ENCODE assay signal across 8 mouse cellular contexts in the genomic region with DNA sequence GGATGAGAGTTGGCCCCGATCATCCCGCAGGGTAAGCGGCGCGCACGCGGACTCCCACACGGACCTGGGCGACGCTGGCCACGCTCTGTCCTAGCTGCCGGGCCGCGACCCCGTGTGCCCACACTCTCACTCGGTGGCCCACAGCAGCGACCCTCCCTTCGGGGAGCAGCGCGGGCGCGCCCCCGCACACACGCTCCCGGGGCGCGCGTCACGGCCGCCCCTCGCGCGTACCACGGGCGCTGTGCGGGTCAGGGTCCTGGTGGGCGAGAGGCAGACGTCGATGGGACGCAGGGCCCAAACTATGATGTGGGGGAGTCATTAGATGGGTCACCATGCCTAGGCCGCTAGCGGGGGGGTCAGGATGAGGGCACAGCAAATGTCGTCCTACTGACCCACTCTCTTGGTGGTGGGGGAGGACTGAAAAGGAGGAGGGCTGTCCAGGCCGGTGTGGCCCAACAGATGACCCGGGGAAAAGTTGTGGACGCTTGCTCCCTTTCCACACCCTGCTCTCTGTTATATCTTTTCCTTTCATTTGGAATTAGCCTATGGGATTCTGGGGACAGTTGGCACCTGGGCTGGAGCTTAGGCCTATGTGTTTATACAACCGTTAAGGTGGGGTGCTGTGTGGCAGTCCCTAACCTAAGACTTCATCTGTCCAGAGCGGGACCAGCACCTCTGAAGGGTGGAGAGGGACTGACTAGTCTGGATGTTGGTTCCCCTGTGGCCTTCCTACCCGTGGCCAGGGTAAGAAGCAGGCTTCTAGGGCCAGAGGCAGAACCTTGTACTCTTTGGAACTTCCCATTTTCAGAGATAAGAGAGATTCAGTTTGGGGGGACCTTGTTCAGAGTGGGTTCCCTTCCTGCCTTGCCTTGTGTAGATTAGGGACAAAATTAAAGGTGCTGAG. TPM values are rescaled to one million over a fixed set of nuclear protein-coding genes. Genes with fewer than 3 reads are reported as not detected.
A peak's percentile ranks its signal among the peaks of the same experiment; 100 is the strongest.
DNase-seq lines count a peak whose midpoint lies in the region; ATAC-seq lines count a peak whose summit lies in the region.

No protein-coding gene starts in this region.

- DNase-seq in layer of hippocampus, postnatal 10 days (ENCODE audit: low spot score in 2 of 2) = peak; percentile 41 to 63
- DNase-seq in layer of hippocampus, adult 11-12 months (ENCODE audit: low spot score) = no peak
- DNase-seq in R1 (ENCODE audit: low read depth, low spot score) = peak; percentile 31
- peak; percentile 93 for DNase-seq in midbrain, embryonic 11.5 days (ENCODE audit: low spot score, missing footprints)
- no peak for DNase-seq in right cerebral cortex, postnatal 25 days

- H3K4me3 ChIP-seq in erythroblast, embryonic 14.5 days (replicated peaks) = peak overlapping the region; percentile 86
- H3K4me3 ChIP-seq in intestine, embryonic 15.5 days (replicated peaks) = peak overlapping the region; percentile 86
- peak overlapping the region; percentile 77 for H3K4me3 ChIP-seq in midbrain, embryonic 11.5 days (ENCODE audit: low read depth, low read length)

- peak overlapping the region; percentile 89 for H3K4me2 ChIP-seq in intestine, embryonic 15.5 days (replicated peaks)
- H3K4me2 ChIP-seq in midbrain, embryonic 11.5 days = peak overlapping the region; percentile 87

- peak overlapping the region; percentile 73 for H3K27ac ChIP-seq in intestine, embryonic 15.5 days
- H3K27ac ChIP-seq in midbrain, embryonic 11.5 days (ENCODE audit: low read depth, low read length) = peak overlapping the region; percentile 5; the same call in 1 of the 2 replicates

- ATAC-seq in intestine, embryonic 15.5 days = no peak; the same call in 1 of the 2 replicates
- ATAC-seq in midbrain, embryonic 11.5 days (ENCODE audit: low FRiP score) = peak; percentile 86
- ATAC-seq in activated CD4-positive, CD25-positive, alpha-beta regulatory T cell, adult 4 months = no peak

- no peaks in the 10 kb centered on the region; the same call in 1 of the 2 replicates for H3K9me3 ChIP-seq in erythroblast, embryonic 14.5 days (ENCODE audit: control insufficient read depth, low read length)
- H3K9me3 ChIP-seq in intestine, embryonic 15.5 days = no peaks in the 10 kb centered on the region
- no peaks in the 10 kb centered on the region for H3K9me3 ChIP-seq in midbrain, embryonic 11.5 days (ENCODE audit: control insufficient read depth, low read length)

- H3K36me3 ChIP-seq in erythroblast, embryonic 14.5 days (ENCODE audit: control insufficient read depth) = peaks cover 22% of the 10 kb centered on the region
- H3K36me3 ChIP-seq in intestine, embryonic 15.5 days = no peaks in the 10 kb centered on the region
- no peaks in the 10 kb centered on the region for H3K36me3 ChIP-seq in midbrain, embryonic 11.5 days (ENCODE audit: control insufficient read depth, insufficient read depth, low read length)

- H3K9ac ChIP-seq in intestine, embryonic 15.5 days = peak overlapping the region; percentile 81
- peak overlapping the region; percentile 95 for H3K9ac ChIP-seq in midbrain, embryonic 11.5 days (ENCODE audit: low read length)

- peaks cover 6% of the 10 kb centered on the region for H3K27me3 ChIP-seq in erythroblast, embryonic 14.5 days (ENCODE audit: control insufficient read depth)
- no peaks in the 10 kb centered on the region for H3K27me3 ChIP-seq in intestine, embryonic 15.5 days (replicated peaks)
- H3K27me3 ChIP-seq in midbrain, embryonic 11.5 days (ENCODE audit: control insufficient read depth, insufficient read depth, low read length) = no peaks in the 10 kb centered on the region; the same call in 1 of the 2 replicates

- peaks cover 96% of the 10 kb centered on the region for H3K4me1 ChIP-seq in erythroblast, embryonic 14.5 days (ENCODE audit: control insufficient read depth)
- H3K4me1 ChIP-seq in intestine, embryonic 15.5 days (replicated peaks) = peaks cover 42% of the 10 kb centered on the region
- peaks cover 18% of the 10 kb centered on the region for H3K4me1 ChIP-seq in midbrain, embryonic 11.5 days (ENCODE audit: control insufficient read depth, insufficient read depth, low read length)

- WGBS in intestine, embryonic 15.5 days = 3% methylated on average over 46 of the region's 49 CpGs
- WGBS in midbrain, embryonic 11.5 days = 2% methylated on average over 46 of the region's 49 CpGs

RNA-seq across cellular contexts. Expression of a gene that starts 1.7 kb away (rescaled TPM):
- total RNA-seq in layer of hippocampus, postnatal 10 days (2021) = 10 to 100 TPM; 35.3 to 40.2 TPM
- polyA plus RNA-seq in erythroblast, embryonic 14.5 days (2012) = 1.5 and 2.3 TPM in 2 replicates
- polyA plus RNA-seq in intestine, embryonic 15.5 days (2015; fragmentation: Nextera tagmentation; extraction: Ambion mirVana) = 12.4 and 13.6 TPM in 2 replicates
- 7.8 and 8.9 TPM in 2 replicates for polyA plus RNA-seq in midbrain, embryonic 11.5 days (2014; fragmentation: Nextera tagmentation; extraction: Ambion mirVana)
- polyA plus RNA-seq in activated CD4-positive, CD25-positive, alpha-beta regulatory T cell, adult 4 months (2017; shearing (Covaris generic)) = 10 to 100 TPM; 20.5 to 22.7 TPM

RNA-seq across cellular contexts. Expression of a gene that starts 25.6 kb away (rescaled TPM):
- 1 to 10 TPM; 6.7 to 7.4 TPM for total RNA-seq in layer of hippocampus, postnatal 10 days (2021)
- 0.01 TPM in 1 of 2 replicates, not detected in the other for polyA plus RNA-seq in erythroblast, embryonic 14.5 days (2012)
- 1.1 TPM in 2 replicates for polyA plus RNA-seq in intestine, embryonic 15.5 days (2015; fragmentation: Nextera tagmentation; extraction: Ambion mirVana)
- polyA plus RNA-seq in midbrain, embryonic 11.5 days (2014; fragmentation: Nextera tagmentation; extraction: Ambion mirVana) = 4.1 and 4.9 TPM in 2 replicates
- polyA plus RNA-seq in activated CD4-positive, CD25-positive, alpha-beta regulatory T cell, adult 4 months (2017; shearing (Covaris generic)) = 1 to 10 TPM; 3.9 to 4.9 TPM

Comparison
In these comparisons a context has a peak if more than half of its experiments do, and no peak if none do; other contexts are left out.
1. DNase-seq: peak in layer of hippocampus, postnatal 10 days (2 of 2), R1 (single experiment) and midbrain, embryonic 11.5 days (single experiment); none in layer of hippocampus, adult 11-12 months (single experiment) and right cerebral cortex, postnatal 25 days (single experiment).
2. Peak in every context shown above with its lines, with median percentiles within 50 percentile points of each other: H3K4me3 ChIP-seq.